Mouse (Mus musculus) heart, embryonic 10.5 days (tissue): Measurements from ENCODE around the gene Eno2. TPM values are rescaled to one million over a fixed set of nuclear protein-coding genes. Genes with fewer than 3 reads are reported as not detected.
A peak's percentile ranks its signal among the peaks of the same experiment; 100 is the strongest.

Experiments used
- DNase-seq: peaks from one replicate; pipeline ENCODE4 v3.0.0-alpha.2; 2017; ENCODE audit warnings: low spot score
- H3K27ac ChIP-seq: fragments of 300-500 bp; sonication (generic); 2 replicates; pipeline ENCODE4 v1.5.1; 2016; ENCODE audit warnings: mild to moderate bottlenecking
- H3K27me3 ChIP-seq: fragments of 300-500 bp; sonication (generic); 2 replicates; pipeline ENCODE4 v1.6.1; 2016; ENCODE audit warnings: mild to moderate bottlenecking; ENCODE audit not compliant: poor library complexity, insufficient read depth, severe bottlenecking
- H3K36me3 ChIP-seq: fragments of 300-500 bp; sonication (generic); 2 replicates; pipeline ENCODE4 v1.6.1; 2016; ENCODE audit warnings: mild to moderate bottlenecking, moderate library complexity
- H3K4me1 ChIP-seq: fragments of 300-500 bp; sonication (generic); 2 replicates; pipeline ENCODE4 v1.6.1; 2016; ENCODE audit warnings: mild to moderate bottlenecking
- H3K4me3 ChIP-seq: fragments of 300-500 bp; sonication (generic); 2 replicates; pipeline ENCODE4 v1.5.1; 2016; ENCODE audit warnings: mild to moderate bottlenecking, moderate library complexity
- H3K9me3 ChIP-seq: fragments of 300-500 bp; sonication (generic); 2 replicates; pipeline ENCODE4 v1.6.1; 2016; ENCODE audit warnings: mild to moderate bottlenecking, moderate library complexity
- WGBS: fragments of 180-500 bp; shearing (Covaris S2); methylation state at CpG from one replicate; pipeline ENCODE4 v1.1.7; 2016; 5-methylcytosine and 5-hydroxymethylcytosine counted together
- polyA plus RNA-seq: library from polyadenylated mRNA; unstranded; fragments of >200 nt; fragmentation: Nextera tagmentation; extraction: Ambion mirVana; gene quantifications from 2 replicates; pipeline ENCODE4 v1.2.1, GENCODE M21; 2016

The Eno2 gene
- polyA plus RNA-seq, 1 experiment from 2014 or later, result 4.5 TPM

DNA sequence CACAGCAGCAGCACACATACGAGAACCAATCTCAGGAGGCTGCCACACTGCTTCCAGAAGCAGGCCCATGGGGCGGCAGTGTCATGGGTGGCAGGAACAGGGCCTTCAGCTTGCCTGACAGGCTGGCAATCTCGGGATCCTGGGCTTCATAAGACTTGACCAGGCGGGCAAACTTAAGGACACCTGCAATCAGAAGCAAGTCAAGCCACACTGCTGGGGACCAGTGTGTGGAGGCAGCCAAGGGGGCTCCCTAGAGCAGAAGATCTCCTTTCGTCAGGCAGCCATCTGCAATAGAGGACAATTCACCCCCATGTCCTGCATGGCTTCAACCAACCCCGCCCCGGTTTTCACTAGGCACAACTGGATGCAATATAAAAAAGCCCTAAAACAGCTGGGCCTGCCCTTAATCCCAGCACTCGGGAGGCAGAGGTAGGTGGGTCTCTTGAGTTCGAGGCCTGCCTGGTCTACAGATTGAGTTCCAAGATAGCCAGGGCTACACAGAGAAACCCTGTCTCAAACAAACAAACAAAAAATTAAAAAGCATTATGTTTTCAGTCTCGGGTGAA, 30.2 kb downstream of the Eno2 start:
- H3K27ac ChIP-seq, result peak overlapping the region; percentile 98; the same call in 1 of the 2 replicates
- H3K27me3 ChIP-seq, result no peaks in the 10 kb centered on the region
- peaks cover 14% of the 10 kb centered on the region for H3K36me3 ChIP-seq
- whole genome bisulfite sequencing, result 81% methylated on average over 10 of the region's 10 CpGs
- H3K4me3 ChIP-seq, result no peak overlapping the region
- no peak for DNase-seq
- H3K9me3 ChIP-seq, result no peaks in the 10 kb centered on the region
- peaks cover 28% of the 10 kb centered on the region for H3K4me1 ChIP-seq

DNA sequence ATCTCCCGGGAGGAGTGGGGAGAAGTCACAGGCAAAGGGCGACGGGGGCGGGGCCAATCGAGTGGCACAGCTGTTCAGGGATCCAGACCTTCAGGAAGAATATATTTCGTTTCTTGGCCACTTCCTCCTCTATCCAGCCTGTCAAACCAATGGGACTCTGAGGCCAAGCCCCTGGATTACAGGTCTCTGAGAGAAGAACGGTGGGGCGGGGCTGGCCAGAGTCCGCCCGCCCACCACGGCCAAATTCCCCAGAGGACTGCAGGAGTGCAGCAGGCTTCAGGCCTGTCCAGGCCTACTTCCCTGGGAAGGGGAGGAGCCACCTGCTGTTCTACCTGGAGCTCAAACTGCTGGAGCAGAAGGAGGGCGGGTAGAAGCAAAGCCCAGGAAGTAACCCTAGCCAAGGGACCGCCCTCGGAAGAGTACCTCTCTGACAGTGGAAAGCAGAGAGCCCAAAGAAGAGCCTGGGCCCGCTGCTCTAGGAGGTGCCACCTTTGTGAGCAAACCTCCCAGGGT, 30.9 kb downstream of the Eno2 start, which contains the start of gene Ptpn6:
TSS of gene Ptpn6 (minus strand) at position 204 of the 513 bp plus-strand sequence.
- H3K4me1 ChIP-seq, result peaks cover 28% of the 10 kb centered on the region
- H3K9me3 ChIP-seq, result no peaks in the 10 kb centered on the region
- 0 out of 2 replicates have a peak within 1 kb of the TSS, but pooled peaks have one; percentile 31 for H3K27ac ChIP-seq
- DNase-seq, result no peak
- 25% methylated on average over 15 of the region's 15 CpGs for WGBS
- peaks cover 9% of the 10 kb centered on the region for H3K36me3 ChIP-seq
- H3K4me3 ChIP-seq, result peak within 1 kb of the TSS; percentile 29
- H3K27me3 ChIP-seq, result no peaks in the 10 kb centered on the region

DNA sequence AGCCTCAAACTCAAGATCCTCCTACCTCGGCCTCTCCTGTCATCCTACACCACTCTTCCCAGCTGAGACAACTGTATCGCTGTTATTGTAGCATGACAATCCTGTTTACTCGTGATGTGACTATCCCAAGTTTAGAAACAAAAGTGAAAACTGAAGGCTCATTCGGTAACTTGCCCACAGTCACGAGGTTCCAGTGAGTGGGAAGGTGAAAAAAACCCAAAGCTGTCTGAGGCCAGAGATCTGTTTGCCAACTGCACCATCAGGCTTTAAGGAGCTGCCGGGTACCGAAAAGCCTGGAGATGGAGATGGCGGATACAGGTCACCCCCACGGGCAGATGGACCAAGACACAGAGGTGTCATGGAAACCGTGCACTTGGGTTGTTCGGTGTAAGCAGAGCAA, 32.4 kb downstream of the Eno2 start:
- WGBS, result 87% methylated on average over 11 of the region's 11 CpGs
- H3K27ac ChIP-seq, result no peak overlapping the region
- H3K9me3 ChIP-seq, result no peaks in the 10 kb centered on the region
- H3K36me3 ChIP-seq, result no peaks in the 10 kb centered on the region
- H3K4me1 ChIP-seq, result peaks cover 38% of the 10 kb centered on the region
- H3K4me3 ChIP-seq, result no peak overlapping the region
- H3K27me3 ChIP-seq, result peaks cover 8% of the 10 kb centered on the region; the same call in 1 of the 2 replicates
- DNase-seq, result no peak

DNA sequence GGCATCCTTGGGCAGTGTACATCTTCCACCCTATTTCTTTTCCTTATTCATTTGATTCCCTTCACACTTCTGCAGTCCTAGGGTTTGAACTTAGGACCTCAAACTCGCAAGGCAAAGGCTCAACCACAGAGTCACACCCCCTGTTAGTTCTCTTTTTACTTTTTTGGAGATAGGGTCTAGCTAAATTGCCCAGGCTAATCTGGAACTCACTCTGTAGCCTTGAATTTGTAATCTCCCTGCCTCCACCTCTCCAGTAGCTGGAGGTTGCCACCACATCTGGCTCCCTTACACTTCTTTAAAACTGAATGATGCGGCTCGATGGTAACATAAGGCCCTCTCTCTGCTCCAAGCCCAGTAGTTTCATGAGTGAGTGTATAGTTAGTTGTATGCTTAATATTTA, 35.1 kb downstream of the Eno2 start:
- no peak for DNase-seq
- Histone ChIP-seq H3K27me3 (peaks cover 8% of the 10 kb centered on the region; the same call in 1 of the 2 replicates), H3K9me3 (no peaks in the 10 kb centered on the region), H3K4me1 (peaks cover 29% of the 10 kb centered on the region), H3K4me3 (no peak overlapping the region), H3K36me3 (no peaks in the 10 kb centered on the region), H3K27ac (no peak overlapping the region)
- 91% methylated on average over 3 of the region's 3 CpGs for WGBS

DNA sequence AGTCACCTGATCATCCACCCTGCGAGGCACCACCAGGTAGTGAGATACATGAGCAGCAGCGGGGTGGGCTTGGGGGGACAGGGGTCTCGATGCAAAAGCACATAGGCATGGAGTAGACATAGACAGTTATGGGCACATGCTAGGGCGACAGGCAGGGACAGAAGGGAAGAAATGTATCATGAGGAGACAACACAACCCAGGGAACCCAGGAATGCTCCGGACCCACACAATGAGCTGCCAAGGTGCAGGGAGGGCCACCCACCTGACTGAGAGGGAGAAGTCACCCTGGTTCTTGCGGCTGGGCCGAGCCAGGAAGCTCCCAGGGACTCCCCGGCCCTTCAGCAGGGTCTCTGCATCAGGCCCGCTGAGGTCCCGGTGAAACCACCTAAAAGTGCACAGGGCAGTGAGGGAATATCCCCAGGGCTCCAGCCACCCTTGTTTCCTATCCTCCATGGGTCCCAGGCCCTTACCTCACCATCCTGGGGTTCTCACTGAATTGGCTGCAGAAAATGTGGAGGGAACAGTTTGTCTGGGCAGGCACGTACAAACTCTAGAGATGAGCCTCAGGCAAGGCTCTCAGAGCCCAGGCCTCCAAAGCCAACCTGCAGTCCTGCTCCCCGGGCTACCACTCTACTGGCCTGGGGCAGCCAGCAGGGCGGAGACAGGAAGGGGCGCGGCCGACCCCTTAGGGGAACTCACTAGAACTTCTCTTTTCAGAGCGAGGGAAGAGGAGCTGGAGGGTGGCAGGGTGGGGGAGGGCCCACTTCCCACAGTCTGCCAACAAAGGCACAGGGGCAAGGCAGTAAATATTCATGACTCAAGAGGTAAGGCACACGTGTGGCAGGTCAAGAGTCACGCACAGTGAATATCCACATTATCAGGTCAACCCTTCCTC, 36.8 kb downstream of the Eno2 start:
- WGBS, result 50% methylated on average over 19 of the region's 19 CpGs
- no peak for DNase-seq
- Histone ChIP-seq H3K36me3 (no peaks in the 10 kb centered on the region), H3K4me1 (peaks cover 14% of the 10 kb centered on the region), H3K27me3 (peaks cover 8% of the 10 kb centered on the region; the same call in 1 of the 2 replicates), H3K9me3 (no peaks in the 10 kb centered on the region), H3K27ac (peak overlapping the region; percentile 72), H3K4me3 (no peak overlapping the region)

DNA sequence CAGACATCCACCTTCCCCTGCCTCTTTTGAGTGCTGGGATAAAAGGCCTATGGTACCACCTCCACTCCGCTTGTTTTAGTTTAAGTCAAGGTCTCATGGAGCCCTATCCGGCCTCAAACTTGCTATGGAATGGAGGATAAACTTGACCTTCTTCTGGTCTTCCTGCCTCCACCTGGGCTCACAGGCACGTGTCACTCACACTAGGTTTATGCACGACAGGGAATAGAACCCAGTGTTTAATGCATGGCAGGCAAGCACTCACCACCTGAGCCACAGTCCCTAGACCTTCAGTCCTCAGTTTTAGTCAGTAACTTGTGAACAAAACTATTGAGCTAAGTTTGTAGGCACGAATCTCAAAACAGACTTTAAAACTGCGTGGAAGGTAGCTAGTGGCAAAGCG, 38.4 kb downstream of the Eno2 start:
- Histone ChIP-seq H3K27ac (no peak overlapping the region), H3K36me3 (no peaks in the 10 kb centered on the region), H3K4me3 (no peak overlapping the region), H3K9me3 (no peaks in the 10 kb centered on the region), H3K27me3 (peaks cover 8% of the 10 kb centered on the region; the same call in 1 of the 2 replicates), H3K4me1 (peaks cover 14% of the 10 kb centered on the region)
- no peak for DNase-seq
- WGBS, result 81% methylated on average over 7 of the region's 7 CpGs

DNA sequence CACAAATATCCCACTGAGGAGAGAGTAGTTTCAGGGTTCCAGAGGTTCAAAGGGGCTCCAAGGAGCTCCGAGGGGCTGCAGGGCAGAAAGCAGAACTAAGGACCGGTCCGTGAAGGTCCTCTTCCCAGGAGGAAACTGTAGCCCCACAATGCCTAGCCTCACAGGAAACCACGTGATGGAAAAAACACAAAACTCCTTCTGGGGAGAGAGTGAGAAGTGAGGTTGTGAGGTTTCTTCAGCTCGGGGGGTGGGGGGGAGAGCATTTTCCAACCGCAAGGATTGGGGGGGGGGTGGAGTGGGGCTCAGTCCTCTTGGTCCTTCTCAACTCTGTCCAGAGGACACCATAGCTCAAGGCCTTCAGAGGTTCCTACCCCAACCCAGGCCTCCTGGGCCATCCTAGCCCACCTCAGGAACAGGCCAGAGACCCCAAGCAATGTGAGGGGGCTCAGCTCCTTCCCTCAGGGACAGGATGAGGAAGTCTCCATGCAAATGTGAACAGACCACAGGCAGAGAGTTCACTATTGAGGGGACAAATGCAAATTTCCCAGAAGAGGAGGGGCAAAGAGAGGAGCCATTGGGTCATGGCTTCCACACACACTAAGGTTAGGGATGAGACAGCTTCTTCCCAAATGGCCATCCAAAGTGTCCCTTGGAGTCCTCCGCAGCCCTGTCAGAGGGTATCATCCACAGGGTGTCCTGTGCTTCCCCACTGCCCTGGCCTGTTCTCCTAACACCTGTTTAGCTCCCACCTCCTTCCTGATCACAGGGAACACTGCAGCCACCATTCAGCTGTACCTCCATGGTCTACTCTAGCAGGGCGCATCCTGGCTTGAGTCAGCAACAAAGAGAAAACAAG, 39.4 kb downstream of the Eno2 start:
- peaks cover 8% of the 10 kb centered on the region; the same call in 1 of the 2 replicates for H3K27me3 ChIP-seq
- no peak overlapping the region for H3K27ac ChIP-seq
- H3K36me3 ChIP-seq, result no peaks in the 10 kb centered on the region
- DNase-seq, result no peak
- peaks cover 14% of the 10 kb centered on the region for H3K4me1 ChIP-seq
- H3K9me3 ChIP-seq, result no peaks in the 10 kb centered on the region
- H3K4me3 ChIP-seq, result no peak overlapping the region
- WGBS, result 66% methylated on average over 8 of the region's 8 CpGs

DNA sequence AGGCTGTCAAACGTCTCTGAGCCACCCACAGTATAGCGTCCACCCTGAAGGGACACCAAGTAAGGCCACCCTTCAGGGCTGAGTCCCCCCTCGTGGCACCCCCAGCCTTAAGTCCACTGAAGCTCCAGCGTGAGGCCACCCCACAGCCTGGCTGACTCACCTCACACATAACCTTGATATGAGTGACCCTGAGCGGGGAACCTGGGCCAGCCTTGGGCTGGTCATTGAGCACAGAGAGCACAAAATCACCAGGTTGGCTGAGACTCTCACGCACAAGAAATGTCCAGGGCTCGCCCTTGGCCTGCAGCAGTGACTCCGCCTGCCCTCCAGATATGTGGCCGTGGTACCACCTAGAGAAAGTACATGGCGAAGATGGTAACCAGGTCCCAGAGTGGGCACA, 40.9 kb downstream of the Eno2 start:
- Histone ChIP-seq H3K27me3 (peaks cover 8% of the 10 kb centered on the region; the same call in 1 of the 2 replicates), H3K4me1 (peaks cover 14% of the 10 kb centered on the region), H3K4me3 (no peak overlapping the region), H3K36me3 (no peaks in the 10 kb centered on the region), H3K27ac (no peak overlapping the region), H3K9me3 (no peaks in the 10 kb centered on the region)
- WGBS, result 84% methylated on average over 10 of the region's 10 CpGs
- no peak for DNase-seq

DNA sequence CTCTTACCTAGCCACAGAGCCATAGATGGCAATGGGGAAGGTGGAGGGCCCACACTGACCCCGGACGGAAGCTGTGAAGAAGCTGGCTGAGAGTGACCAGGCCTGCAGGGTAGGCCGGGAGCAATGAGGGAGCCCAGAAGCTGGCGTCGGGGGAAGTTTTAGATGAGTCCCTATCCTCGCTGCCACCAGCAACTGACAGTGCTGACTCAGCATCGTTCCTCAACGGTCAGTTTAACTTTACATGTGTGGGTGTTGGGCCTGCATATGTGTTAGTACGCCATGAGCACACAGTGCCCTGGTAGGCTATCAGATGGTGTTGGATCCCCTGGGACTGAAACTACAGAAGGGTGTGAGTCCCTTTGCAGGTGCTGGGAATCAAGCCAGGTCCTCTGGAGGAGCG, 45.0 kb downstream of the Eno2 start:
- no peak overlapping the region for H3K4me3 ChIP-seq
- WGBS, result 85% methylated on average over 10 of the region's 10 CpGs
- no peaks in the 10 kb centered on the region for H3K27me3 ChIP-seq
- no peaks in the 10 kb centered on the region for H3K36me3 ChIP-seq
- no peaks in the 10 kb centered on the region for H3K9me3 ChIP-seq
- no peak for DNase-seq
- H3K27ac ChIP-seq, result no peak overlapping the region
- H3K4me1 ChIP-seq, result peaks cover 17% of the 10 kb centered on the region

DNA sequence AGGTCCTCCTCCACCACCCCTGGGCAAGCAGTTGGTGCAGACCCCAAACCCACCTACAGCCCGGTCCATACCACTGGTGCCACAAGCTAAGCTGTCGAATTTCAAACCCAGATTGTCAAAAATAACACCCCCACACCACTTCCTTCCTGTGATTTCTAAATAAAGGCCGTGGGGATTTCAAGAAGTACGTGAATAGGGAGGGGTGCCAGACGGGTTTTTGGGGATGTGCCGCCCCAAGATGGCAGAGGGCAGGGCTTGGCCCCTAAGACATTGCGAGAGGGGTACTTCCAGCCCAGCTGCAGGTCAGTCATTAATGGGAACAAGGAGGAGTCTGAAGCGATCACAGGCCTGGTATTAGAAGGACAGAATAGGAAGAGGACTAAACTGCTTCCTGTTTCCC, 45.9 kb downstream of the Eno2 start:
- 80% methylated on average over 8 of the region's 8 CpGs for WGBS
- no peak for DNase-seq
- Histone ChIP-seq H3K4me1 (peaks cover 26% of the 10 kb centered on the region), H3K36me3 (no peaks in the 10 kb centered on the region), H3K9me3 (no peaks in the 10 kb centered on the region), H3K4me3 (no peak overlapping the region), H3K27ac (no peak overlapping the region), H3K27me3 (no peaks in the 10 kb centered on the region)

DNA sequence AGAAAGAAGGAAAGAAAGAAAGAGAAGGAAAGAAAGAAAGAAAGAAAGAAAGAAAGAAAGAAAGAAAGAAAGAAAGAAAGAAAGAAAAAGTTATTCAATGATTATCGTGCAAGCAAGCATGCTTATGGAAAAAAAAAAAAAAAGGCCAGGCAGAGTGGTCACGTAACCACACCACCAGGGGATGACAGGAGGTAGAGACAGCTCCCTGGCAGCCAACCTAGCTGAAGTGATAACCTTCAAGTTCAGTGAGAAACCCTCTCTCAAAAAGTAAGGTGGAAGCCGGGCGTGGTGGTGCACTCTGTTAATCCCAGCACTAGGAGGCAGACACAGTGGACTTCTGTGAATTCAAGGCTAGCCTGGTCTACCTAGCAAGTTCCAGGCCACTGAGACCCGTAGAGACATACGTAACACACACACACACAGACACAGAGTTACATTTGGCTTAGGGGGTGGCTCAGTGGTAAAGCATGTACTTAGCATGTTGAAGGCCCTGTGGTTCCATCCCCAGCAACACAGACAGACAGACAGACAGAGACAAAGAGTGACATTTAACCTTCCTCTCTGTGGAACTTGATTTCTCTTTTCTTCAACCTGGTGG, 46.5 kb downstream of the Eno2 start:
- H3K4me1 ChIP-seq, result peaks cover 31% of the 10 kb centered on the region
- no peak for DNase-seq
- H3K4me3 ChIP-seq, result no peak overlapping the region
- no peaks in the 10 kb centered on the region for H3K36me3 ChIP-seq
- no peaks in the 10 kb centered on the region for H3K9me3 ChIP-seq
- H3K27ac ChIP-seq, result no peak overlapping the region
- WGBS, result 77% methylated on average over 6 of the region's 6 CpGs
- H3K27me3 ChIP-seq, result no peaks in the 10 kb centered on the region

DNA sequence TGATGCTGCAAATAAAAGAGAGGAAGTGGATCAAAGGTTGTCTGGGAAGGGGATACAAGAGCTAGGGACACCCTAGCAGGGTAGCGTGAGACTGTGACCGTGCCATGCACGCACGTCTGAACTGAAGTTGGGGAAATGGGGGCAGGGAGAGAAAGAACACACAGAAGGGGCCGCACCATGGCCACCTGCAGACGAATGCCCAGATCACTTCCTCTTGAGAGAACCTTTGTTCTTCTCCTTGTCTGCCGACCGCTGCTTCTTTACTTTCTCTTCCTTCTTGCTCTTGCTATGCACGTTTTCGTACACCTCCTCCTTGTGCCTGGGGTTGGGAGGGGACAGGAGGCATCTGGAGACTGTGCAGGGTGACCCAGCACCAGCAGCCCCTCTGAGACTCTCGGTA, 48.6 kb downstream of the Eno2 start:
- no peaks in the 10 kb centered on the region for H3K27me3 ChIP-seq
- H3K4me3 ChIP-seq, result no peak overlapping the region
- no peaks in the 10 kb centered on the region for H3K9me3 ChIP-seq
- DNase-seq, result no peak
- peak overlapping the region; percentile 10; the same call in 1 of the 2 replicates for H3K27ac ChIP-seq
- peaks cover 35% of the 10 kb centered on the region for H3K4me1 ChIP-seq
- peaks cover 21% of the 10 kb centered on the region for H3K36me3 ChIP-seq
- 75% methylated on average over 11 of the region's 11 CpGs for WGBS
